Mouse (Mus musculus) monocyte, adult 2 months (primary cell): Measurements from ENCODE around the gene Trib3.
A peak's percentile ranks its signal among the peaks of the same experiment; 100 is the strongest.

Source experiments
- DNase-seq, 2 experiments: peaks; one replicate each; pipeline ENCODE4 v3.0.0; 2022; ENCODE audit warnings: low spot score in 2 of 2, low read depth in 1 of 2

The Trib3 gene

GRCm38 (mm10) chr2:152347722-152348121 lies 3.9 kb upstream of the Trib3 start:
- no peak for DNase-seq

- DNase-seq: no peak
Observed at GRCm38 (mm10) chr2:152346776-152347465, 3.1 kb upstream of the Trib3 start.

- no peak for DNase-seq
Observed at GRCm38 (mm10) chr2:152345393-152345792, 1.6 kb upstream of the Trib3 start.

GRCm38 (mm10) chr2:152344909-152345308 lies 1.1 kb upstream of the Trib3 start:
- no peak for DNase-seq

- DNase-seq: no peak
Observed at GRCm38 (mm10) chr2:152344361-152344760, 529 bp upstream of the Trib3 start.

GRCm38 (mm10) chr2:152339631-152340179 lies 4.1 kb downstream of the Trib3 start:
- DNase-seq: no peak

- no peak for DNase-seq
Observed at GRCm38 (mm10) chr2:152338319-152338718, 5.5 kb downstream of the Trib3 start.

GRCm38 (mm10) chr2:152337591-152338212 lies 6.1 kb downstream of the Trib3 start:
- no peak for DNase-seq

GRCm38 (mm10) chr2:152336856-152337255 lies 7.0 kb downstream of the Trib3 start:
- no peak for DNase-seq

GRCm38 (mm10) chr2:152335289-152335820 lies 8.5 kb downstream of the Trib3 start:
- no peak for DNase-seq

GRCm38 (mm10) chr2:152333345-152334006 lies 10.4 kb downstream of the Trib3 start:
- DNase-seq: no peak

- peak; percentile 67 to 83 for DNase-seq
Observed at GRCm38 (mm10) chr2:152332101-152332825, 11.6 kb downstream of the Trib3 start, which contains the start of gene Rbck1. Gene Rbck1, minus strand, starts transcription at chr2:152332653.

GRCm38 (mm10) chr2:152330858-152331423 lies 12.9 kb downstream of the Trib3 start:
- no peak for DNase-seq

- DNase-seq: no peak
Observed at GRCm38 (mm10) chr2:152327980-152328379, 15.9 kb downstream of the Trib3 start.

GRCm38 (mm10) chr2:152326654-152327053 lies 17.2 kb downstream of the Trib3 start:
- DNase-seq: no peak

- no peak for DNase-seq
Observed at GRCm38 (mm10) chr2:152326157-152326556, 17.7 kb downstream of the Trib3 start.

GRCm38 (mm10) chr2:152324842-152325241 lies 19.0 kb downstream of the Trib3 start:
- DNase-seq: no peak

- DNase-seq: no peak
Observed at GRCm38 (mm10) chr2:152323971-152324370, 19.9 kb downstream of the Trib3 start.

- no peak for DNase-seq
Observed at GRCm38 (mm10) chr2:152322198-152322597, 21.6 kb downstream of the Trib3 start.

GRCm38 (mm10) chr2:152321558-152321957 lies 22.3 kb downstream of the Trib3 start:
- no peak for DNase-seq

- no peak for DNase-seq
Observed at GRCm38 (mm10) chr2:152317054-152317453, 26.8 kb downstream of the Trib3 start.
